Mouse (Mus musculus) liver, embryonic 14.5 days (tissue): ENCODE measurements around the gene Mtmr12. TPM values are rescaled to one million over a fixed set of nuclear protein-coding genes. Genes with fewer than 3 reads are reported as not detected.

ENCODE experiments used
- ATAC-seq: fragments of 200-750 bp; cut with Nextera tagmentation; 2 replicates; pipeline ENCODE4 v1.8.0; 2017; ENCODE audit warnings: moderate number of reproducible peaks, mild to moderate bottlenecking, moderate library complexity; ENCODE audit not compliant: insufficient read depth
- DNase-seq, 3 experiments: peaks; one replicate each; pipeline ENCODE4 v3.0.0-alpha.2; 2012 to 2013; ENCODE audit warnings: low read depth in 3 of 3, low spot score in 3 of 3
- H3K27ac ChIP-seq: fragments of 300-500 bp; sonication (generic); 2 replicates; pipeline ENCODE4 v1.5.1; 2014; ENCODE audit warnings: moderate library complexity, mild to moderate bottlenecking, control low read depth, inconsistent platforms
- H3K27me3 ChIP-seq: fragments of 300-500 bp; sonication (generic); 2 replicates; pipeline ENCODE4 v1.6.1; 2014; ENCODE audit warnings: mild to moderate bottlenecking, low read length, moderate library complexity; ENCODE audit not compliant: control insufficient read depth, insufficient read depth
- H3K36me3 ChIP-seq: fragments of 300-500 bp; sonication (generic); replicated peaks from 2 replicates; pipeline ENCODE4 v1.6.1; 2014; ENCODE audit warnings: low read depth; ENCODE audit not compliant: control insufficient read depth, insufficient read depth
- H3K4me1 ChIP-seq, 2 experiments: fragments of 200-500 bp in 1 of 2; fragments of 300-500 bp in 1 of 2; sonication (generic) in 1 of 2; replicated peaks; 2 replicates each; pipeline ENCODE4 v1.6.1; 2012 to 2014; ENCODE audit warnings: antibody characterized with exemption in 1 of 2, inconsistent platforms in 1 of 2, low read length in 1 of 2; ENCODE audit not compliant: control insufficient read depth in 2 of 2, insufficient read depth in 2 of 2
- H3K4me2 ChIP-seq: fragments of 300-500 bp; sonication (generic); 2 replicates; pipeline ENCODE4 v1.6.1; 2014; ENCODE audit warnings: low read depth, mild to moderate bottlenecking, control low read depth, moderate library complexity
- H3K4me3 ChIP-seq, 2 experiments: fragments of 200-500 bp in 1 of 2; fragments of 300-500 bp in 1 of 2; sonication (generic) in 1 of 2; 2 replicates each; pipeline ENCODE4 v1.5.1; 2012 to 2014; ENCODE audit warnings: low read depth in 2 of 2, low read length in 2 of 2, mild to moderate bottlenecking in 2 of 2, control low read depth in 1 of 2, inconsistent platforms in 1 of 2, moderate library complexity in 1 of 2; ENCODE audit not compliant: insufficient read depth in 1 of 2
- H3K9ac ChIP-seq: fragments of 300-500 bp; sonication (generic); replicated peaks from 2 replicates; pipeline ENCODE4 v1.6.1; 2014; ENCODE audit warnings: mild to moderate bottlenecking, control low read depth, moderate library complexity
- H3K9me3 ChIP-seq: fragments of 300-500 bp; sonication (generic); 2 replicates; pipeline ENCODE4 v1.6.1; 2016; ENCODE audit warnings: low read length, mixed read lengths; ENCODE audit not compliant: control insufficient read depth
- CTCF ChIP-seq: IDR thresholded peaks from 2 replicates; pipeline ENCODE4 v1.5.1; 2016; ENCODE audit warnings: antibody characterized with exemption, low read depth, control low read depth
- EP300 ChIP-seq: IDR thresholded peaks from 2 replicates; pipeline ENCODE4 v1.6.1; 2016; ENCODE audit warnings: antibody characterized with exemption, low read depth
- WGBS: fragments of 180-500 bp; shearing (Covaris S2); extraction: QIAGEN DNeasy Blood & Tissue Kit; methylation state at CpG from one replicate; pipeline ENCODE4 v1.1.7; 2014; ENCODE audit not compliant: insufficient replicate concordance; 5-methylcytosine and 5-hydroxymethylcytosine counted together
- polyA plus RNA-seq, 2 experiments: library from polyadenylated mRNA; depleted of rRNA in 1 of 2; stranded (reverse) in 1 of 2; unstranded in 1 of 2; fragments of >200 nt; fragmentation: Nextera tagmentation in 1 of 2; extraction: Ambion mirVana in 1 of 2; gene quantifications; 2 replicates each; pipeline versions ENCODE4 v1.2.1 to v1.2.3; 2012 to 2014

Mtmr12 gene
- polyA plus RNA-seq, 2 experiments, result 6.4 to 7.2 TPM

DNA sequence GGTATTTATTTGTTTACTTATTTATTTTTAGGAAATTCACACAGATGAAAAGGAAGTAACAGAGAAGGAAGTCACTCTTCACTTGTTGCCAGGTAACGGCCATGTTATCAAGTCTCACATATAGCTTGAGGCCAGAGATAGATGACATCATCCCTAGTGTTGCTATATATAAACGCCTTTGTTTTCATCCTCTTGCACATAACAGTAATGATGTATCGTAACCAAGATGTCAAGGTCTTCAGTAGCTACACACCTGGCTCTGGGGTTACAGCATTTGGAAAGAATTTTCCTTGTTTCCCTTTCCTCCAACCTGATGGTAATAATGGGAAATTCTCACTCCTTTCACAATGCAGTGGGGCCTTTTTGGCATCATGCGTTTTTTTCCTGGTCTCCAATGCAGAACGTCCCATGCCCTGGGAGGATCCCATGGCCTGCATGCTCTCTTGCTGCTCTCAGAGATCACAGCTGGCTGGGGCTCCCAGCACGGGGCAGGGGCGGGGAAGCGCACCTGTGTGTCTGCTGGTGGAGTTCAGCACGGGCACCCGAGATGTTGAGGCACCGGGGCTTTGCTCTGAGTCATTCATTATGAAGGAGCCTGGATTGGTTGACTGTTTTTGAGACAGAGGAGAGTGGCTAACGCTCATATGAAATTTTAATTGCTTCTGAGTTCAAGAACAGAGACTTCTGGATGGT lies 25.6 kb downstream of the Mtmr12 start:
- TF ChIP-seq EP300, result no peak
- no peak for TF ChIP-seq CTCF
- peaks cover 23 to 45% of the 10 kb centered on the region in 2 experiments for H3K4me1 ChIP-seq
- ATAC-seq, result peak; percentile 55

GRCm38 (mm10) chr15:12231462-12231861 lies 26.6 kb downstream of the Mtmr12 start:
- 81% methylated on average over 6 of the region's 6 CpGs for WGBS
- H3K4me1 ChIP-seq, result peaks cover 18 to 37% of the 10 kb centered on the region in 2 experiments

More for the DNA sequence above, 25.6 kb downstream of the Mtmr12 start:
- Histone ChIP-seq H3K9me3 (no peaks in the 10 kb centered on the region), H3K36me3 (peaks cover 6% of the 10 kb centered on the region), H3K4me2 (0 out of 2 replicates have a peak overlapping the region, but pooled peaks have one; percentile 11), H3K9ac (no peak overlapping the region; the same call in 1 of the 2 replicates), H3K27me3 (no peaks in the 10 kb centered on the region), H3K4me3 (no peak overlapping the region), H3K27ac (no peak overlapping the region)
- WGBS, result 48% methylated on average over 12 of the region's 12 CpGs
- DNase-seq, result peak; percentile 44 to 68 (median 55)

DNA sequence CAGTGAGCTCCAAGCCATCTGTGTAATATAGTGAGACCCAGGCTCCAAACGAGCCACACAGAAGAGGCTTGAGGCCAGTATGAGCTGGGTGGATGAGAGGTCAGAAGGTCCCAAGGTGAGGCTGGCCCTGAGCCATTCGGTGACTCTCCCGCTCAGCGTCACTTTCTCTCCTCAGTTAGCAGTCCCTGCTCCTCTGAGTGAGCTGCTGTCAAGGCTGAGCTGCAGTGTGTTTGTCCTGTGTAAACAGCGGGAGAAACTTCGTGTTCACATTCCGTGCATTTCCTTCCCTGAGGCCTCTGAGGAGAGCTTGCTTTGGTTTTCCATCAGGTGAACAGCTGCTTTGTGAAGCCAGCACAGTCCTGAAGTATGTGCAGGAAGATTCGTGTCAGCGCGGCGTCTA lies 27.6 kb downstream of the Mtmr12 start:
- H3K9ac ChIP-seq, result no peak overlapping the region
- TF ChIP-seq EP300 (no peak), CTCF (no peak)
- DNase-seq (no peak), ATAC-seq (no peak)
- WGBS, result 81% methylated on average over 11 of the region's 11 CpGs
- peaks cover 6% of the 10 kb centered on the region for H3K36me3 ChIP-seq
- no peaks in the 10 kb centered on the region for H3K27me3 ChIP-seq
- H3K4me2 ChIP-seq, result no peak overlapping the region
- no peaks in the 10 kb centered on the region for H3K9me3 ChIP-seq
- H3K27ac ChIP-seq, result no peak overlapping the region
- H3K4me1 ChIP-seq, result peaks cover 16 to 34% of the 10 kb centered on the region in 2 experiments
- no peak overlapping the region for H3K4me3 ChIP-seq

More at GRCm38 (mm10) chr15:12231462-12231861, 26.6 kb downstream of the Mtmr12 start:
- Histone ChIP-seq H3K36me3 (peaks cover 6% of the 10 kb centered on the region), H3K27me3 (no peaks in the 10 kb centered on the region), H3K4me3 (no peak overlapping the region), H3K9ac (no peak overlapping the region), H3K27ac (no peak overlapping the region), H3K9me3 (no peaks in the 10 kb centered on the region), H3K4me2 (no peak overlapping the region)
- no peak for TF ChIP-seq EP300
- no peak for TF ChIP-seq CTCF
- DNase-seq (no peak), ATAC-seq (no peak)

DNA sequence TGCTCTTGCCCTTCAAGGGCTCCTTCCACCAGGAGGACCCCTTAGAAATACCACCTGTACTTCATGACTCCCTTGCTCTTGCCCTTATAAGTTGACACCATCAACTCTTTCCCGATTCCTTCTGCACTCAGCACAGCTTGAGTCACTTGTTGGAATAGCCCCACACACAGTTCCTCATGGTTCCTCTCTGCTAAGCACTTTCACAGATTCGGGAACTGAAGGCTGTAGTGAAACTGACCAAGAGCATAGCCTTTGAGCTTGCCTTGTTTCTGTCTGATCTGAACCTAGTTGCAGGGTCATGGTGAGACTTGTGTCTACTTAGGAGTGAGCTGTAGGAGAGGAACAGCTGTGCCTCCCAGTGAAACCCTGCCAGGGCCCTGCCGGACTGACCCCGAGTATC lies 28.2 kb downstream of the Mtmr12 start:
- Histone ChIP-seq H3K27me3 (no peaks in the 10 kb centered on the region), H3K9me3 (no peaks in the 10 kb centered on the region), H3K4me1 (peaks cover 16 to 30% of the 10 kb centered on the region in 2 experiments), H3K9ac (no peak overlapping the region), H3K27ac (no peak overlapping the region), H3K36me3 (peaks cover 6% of the 10 kb centered on the region), H3K4me3 (no peak overlapping the region), H3K4me2 (no peak overlapping the region)
- TF ChIP-seq EP300 (no peak), CTCF (no peak)
- DNase-seq, result no peak
- WGBS, result 78% methylated on average over 4 of the region's 4 CpGs
- no peak for ATAC-seq

GRCm38 (mm10) chr15:12235559-12235958 lies 30.7 kb downstream of the Mtmr12 start:
- Histone ChIP-seq H3K27ac (no peak overlapping the region), H3K27me3 (no peaks in the 10 kb centered on the region), H3K4me2 (no peak overlapping the region), H3K9me3 (no peaks in the 10 kb centered on the region), H3K9ac (no peak overlapping the region), H3K4me3 (no peak overlapping the region), H3K4me1 (peaks cover 3 to 13% of the 10 kb centered on the region in 2 experiments), H3K36me3 (peaks cover 6% of the 10 kb centered on the region)
- WGBS, result 10% methylated on average over 1 of the region's 1 CpGs
- ATAC-seq (no peak), DNase-seq (no peak)
- TF ChIP-seq CTCF, result no peak
- TF ChIP-seq EP300, result no peak
